Mouse (Mus musculus): ENCODE results near the gene Gabarapl2.

DNA sequence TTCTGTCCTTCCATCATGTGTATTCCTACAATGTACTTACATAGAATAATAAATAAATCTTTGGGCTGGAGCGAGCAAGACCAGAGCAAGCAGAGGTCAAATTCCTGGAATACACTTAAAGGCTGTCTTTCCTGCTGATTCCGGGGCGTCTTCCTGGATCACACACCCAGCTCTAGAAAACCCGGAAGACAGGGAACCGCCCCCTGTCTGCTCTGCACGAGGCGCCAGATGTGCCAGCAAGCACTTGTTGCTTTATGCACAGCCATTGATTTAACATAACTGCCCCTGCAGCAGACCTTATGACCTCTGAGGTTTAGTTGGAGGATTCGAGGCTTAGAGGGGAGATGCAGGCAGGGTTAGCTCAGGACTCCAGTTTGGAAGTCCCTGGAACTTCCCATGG is 48.5 kb upstream of the Gabarapl2 start:
- TF ChIP-seq CTCF (IDR thresholded peaks at IDR 0.05; ENCODE audit: low read depth, low read length) (no peak), POLR2A (IDR thresholded peaks at IDR 0.05; ENCODE audit: insufficient read depth, low read length) (no peak), EP300 (IDR thresholded peaks at IDR 0.05; ENCODE audit: insufficient read depth, low read depth, low read length) (peak; percentile 85)

Measured in ES-Bruce4 (cell line).